Mouse (Mus musculus): ENCODE data around the gene Arsg.

- no peak for TF ChIP-seq POLR2A (IDR thresholded peaks at IDR 0.05; ENCODE audit: insufficient read depth, low read length)
- no peak for TF ChIP-seq EP300 (IDR thresholded peaks at IDR 0.05; ENCODE audit: insufficient read depth, low read depth, low read length)
- TF ChIP-seq CTCF (IDR thresholded peaks at IDR 0.05; ENCODE audit: low read depth, low read length): peak; percentile 86
These were observed 111.9 kb downstream of the Arsg start for GRCm38 (mm10) chr11:109584843-109585713.

All from ES-Bruce4 (cell line).